Mouse (Mus musculus): ENCODE data around the gene 4930558K02Rik.

Gene 4930558K02Rik

DNA sequence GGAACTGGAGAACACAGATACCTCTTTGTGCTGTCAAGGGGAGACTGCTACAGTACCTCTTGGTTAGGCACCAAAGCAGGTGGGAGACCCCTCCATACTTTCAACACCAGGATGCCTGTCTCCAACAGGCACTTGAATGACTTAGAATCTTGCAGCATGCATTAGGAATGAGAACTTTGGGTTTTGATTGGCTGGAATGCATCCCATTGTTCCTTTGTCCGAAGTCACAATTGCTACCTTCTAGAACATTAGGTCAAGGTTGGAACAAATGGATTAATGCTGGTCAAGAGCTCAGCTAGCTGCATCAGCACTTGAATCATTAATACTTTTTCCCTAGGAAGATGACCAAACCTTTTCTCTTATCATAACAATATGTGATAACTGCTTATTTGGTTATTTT lies at the start of gene 4930558K02Rik:
4930558K02Rik (minus strand) TSS at position 101 of the 400 bp plus-strand sequence.
- in situ Hi-C loops (cut with MseI, MboI): no loop called here

- in situ Hi-C loops (cut with MseI, MboI): no loop called here
These were observed 44.3 kb upstream of the 4930558K02Rik start for GRCm38 (mm10) chr1:162023681-162024270.

- in situ Hi-C loops (cut with MseI, MboI): no loop called here
These were observed 41.3 kb upstream of the 4930558K02Rik start for GRCm38 (mm10) chr1:162020766-162021165.

DNA sequence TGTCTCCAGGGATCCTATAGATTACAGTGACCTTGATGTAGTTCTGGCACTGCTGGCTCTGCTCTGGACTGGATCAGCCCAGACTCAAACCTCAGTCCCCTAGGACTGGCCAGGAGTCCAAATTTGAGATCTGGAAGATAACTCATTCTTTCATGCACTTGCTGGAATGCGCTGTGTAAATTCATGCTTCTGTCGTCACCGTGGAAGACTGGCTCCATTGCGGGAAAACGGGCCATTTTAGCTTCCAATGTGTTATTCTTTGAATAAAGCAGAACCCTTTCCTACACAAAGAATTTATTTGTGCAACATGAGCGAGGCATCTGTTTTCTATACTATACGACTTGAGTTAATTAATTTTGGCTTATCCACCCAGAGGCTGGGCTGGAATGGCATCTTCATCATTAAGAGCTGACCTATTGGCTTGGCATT lies 40.9 kb upstream of the 4930558K02Rik start:
- in situ Hi-C loops (cut with MseI, MboI): no loop called here

DNA sequence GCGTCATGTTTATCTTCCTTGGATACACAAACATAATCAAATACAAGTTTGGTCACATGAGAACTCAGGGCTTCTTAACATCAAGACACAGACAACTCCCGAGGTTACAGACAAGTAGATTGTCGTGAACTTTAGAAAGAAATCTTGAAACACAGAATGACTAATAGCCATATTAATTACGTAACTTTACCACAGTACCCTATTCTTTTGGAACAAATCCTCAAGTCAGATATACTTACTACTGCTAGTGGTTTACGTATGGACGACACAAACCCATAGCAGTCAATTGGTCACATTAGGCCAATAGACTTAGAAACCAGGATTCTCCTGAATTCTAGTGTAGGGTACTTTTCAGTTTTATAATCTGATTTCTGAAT lies 39.2 kb upstream of the 4930558K02Rik start:
- in situ Hi-C loops (cut with MseI, MboI): no loop called here

- in situ Hi-C loops (cut with MseI, MboI): no loop called here
These were observed 38.7 kb upstream of the 4930558K02Rik start for GRCm38 (mm10) chr1:162017975-162018600.

- in situ Hi-C loops (cut with MseI, MboI): no loop called here
These were observed 37.5 kb upstream of the 4930558K02Rik start for GRCm38 (mm10) chr1:162016982-162017381.

GRCm38 (mm10) chr1:162015247-162015862 lies 35.9 kb upstream of the 4930558K02Rik start:
- in situ Hi-C loops (cut with MseI, MboI): no loop called here

DNA sequence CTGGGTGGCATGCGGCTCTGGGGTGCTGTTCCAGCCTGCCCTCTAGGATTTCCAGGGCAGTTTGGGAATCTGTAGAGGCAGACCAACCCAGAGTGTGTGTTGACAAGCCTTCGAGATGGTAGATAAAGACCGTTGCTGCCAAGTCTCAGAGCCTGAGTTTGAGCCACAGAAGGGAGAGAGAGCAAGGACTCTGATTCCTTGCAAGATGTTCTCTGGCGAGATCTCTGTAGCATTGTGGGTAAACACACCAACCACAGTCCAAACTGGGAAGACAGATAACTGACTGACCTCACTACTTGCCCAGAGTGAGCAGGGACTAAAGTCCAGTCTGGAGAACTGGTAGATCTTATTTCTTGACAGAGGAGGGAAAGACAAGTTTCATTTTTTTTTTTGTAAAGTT lies 34.1 kb upstream of the 4930558K02Rik start:
- in situ Hi-C loops (cut with MseI, MboI): no loop called here

GRCm38 (mm10) chr1:162011523-162012245 lies 32.2 kb upstream of the 4930558K02Rik start:
- in situ Hi-C loops (cut with MseI, MboI): no loop called here

DNA sequence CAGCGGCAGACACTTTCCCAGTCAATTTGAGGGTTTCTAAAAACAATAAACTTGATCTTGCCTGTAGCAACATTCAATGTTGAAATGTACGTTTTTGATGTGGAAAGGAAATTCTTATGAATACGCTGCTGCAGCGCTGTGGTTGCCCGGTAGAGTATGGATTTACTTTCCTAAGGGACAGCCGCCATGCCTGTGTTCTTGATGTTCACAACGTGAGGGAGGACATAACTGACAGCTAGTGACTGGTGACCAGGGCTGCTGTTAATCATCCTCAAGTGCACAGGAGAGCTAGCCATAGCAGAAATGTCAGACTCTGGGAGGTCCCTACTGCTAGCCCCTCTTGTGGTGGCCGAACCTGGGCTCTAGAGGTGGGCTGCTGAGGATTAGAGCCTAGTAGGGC lies 29.6 kb upstream of the 4930558K02Rik start:
- in situ Hi-C loops (cut with MseI, MboI): loop anchor here in 1 of 2 experiments (5.0 kb wide), 1 partner anchor 303 kb away; no protein-coding TSS in a partner anchor

DNA sequence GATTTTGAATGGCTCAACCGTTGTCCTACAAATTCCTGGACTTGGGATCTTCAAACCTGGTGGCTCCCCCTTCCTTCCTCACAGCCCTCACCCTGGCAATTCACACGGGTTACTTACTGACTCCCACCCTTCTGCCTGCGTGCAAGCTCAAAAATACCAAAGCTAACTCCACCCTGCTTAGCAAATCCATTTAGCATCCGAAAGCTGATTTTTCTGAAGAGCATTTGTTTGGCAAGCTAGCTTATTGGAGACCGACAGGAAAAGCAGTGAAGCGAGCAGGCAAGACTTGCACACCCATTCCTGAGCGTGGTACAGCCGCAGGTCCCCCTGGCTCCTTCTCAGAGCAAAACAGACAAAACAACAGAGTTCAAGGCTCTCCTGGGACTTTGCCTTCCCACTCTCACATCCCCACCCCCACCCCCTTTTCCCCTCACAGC lies 29.2 kb upstream of the 4930558K02Rik start:
- in situ Hi-C loops (cut with MseI, MboI): loop anchor here in 1 of 2 experiments (5.0 kb wide), 1 partner anchor 304 kb away; no protein-coding TSS in a partner anchor

DNA sequence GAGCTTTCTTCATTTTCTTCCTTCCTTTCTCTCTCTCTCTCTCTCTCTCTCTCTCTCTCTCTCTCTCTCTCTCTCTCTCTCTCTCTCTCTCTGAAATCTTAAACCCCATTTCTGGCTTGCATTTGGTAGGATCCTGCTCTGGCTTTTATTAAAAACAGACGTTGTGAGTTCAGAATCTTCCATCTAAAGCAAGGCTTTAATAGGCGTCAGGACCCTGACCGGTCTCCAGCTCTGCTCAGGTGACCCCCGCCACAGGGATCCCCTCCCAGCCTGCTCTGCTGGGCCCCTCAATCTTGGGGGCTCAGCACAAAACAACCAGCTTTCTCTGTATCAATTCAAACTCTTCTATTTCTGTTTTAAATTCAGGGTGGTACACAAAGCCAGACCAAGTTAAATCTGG lies 28.8 kb upstream of the 4930558K02Rik start:
- in situ Hi-C loops (cut with MseI, MboI): loop anchor here in 1 of 2 experiments (5.0 kb wide), 1 partner anchor 304 kb away; no protein-coding TSS in a partner anchor

DNA sequence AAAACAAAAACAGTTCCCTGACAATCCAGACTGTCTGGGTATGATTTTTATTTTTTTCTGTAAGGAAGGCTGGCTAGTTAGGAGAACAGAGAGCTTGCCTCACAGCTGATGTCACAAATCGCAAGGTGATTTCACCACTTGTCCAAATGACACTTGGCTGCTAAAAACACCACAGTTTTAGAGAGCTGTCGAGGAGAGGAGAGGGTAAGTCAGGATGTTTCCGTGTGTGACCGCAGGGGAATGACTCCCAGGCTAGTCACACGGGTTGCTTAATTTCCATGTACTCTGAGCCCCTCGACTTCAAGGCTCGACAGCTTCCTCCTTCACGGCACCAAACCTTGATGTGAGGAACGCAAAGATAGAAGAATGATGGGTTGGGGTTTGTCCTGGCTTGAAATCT lies 26.7 kb upstream of the 4930558K02Rik start:
- in situ Hi-C loops (cut with MseI, MboI): loop anchor here in 1 of 2 experiments (5.0 kb wide), 1 partner anchor 306 kb away; no protein-coding TSS in a partner anchor

DNA sequence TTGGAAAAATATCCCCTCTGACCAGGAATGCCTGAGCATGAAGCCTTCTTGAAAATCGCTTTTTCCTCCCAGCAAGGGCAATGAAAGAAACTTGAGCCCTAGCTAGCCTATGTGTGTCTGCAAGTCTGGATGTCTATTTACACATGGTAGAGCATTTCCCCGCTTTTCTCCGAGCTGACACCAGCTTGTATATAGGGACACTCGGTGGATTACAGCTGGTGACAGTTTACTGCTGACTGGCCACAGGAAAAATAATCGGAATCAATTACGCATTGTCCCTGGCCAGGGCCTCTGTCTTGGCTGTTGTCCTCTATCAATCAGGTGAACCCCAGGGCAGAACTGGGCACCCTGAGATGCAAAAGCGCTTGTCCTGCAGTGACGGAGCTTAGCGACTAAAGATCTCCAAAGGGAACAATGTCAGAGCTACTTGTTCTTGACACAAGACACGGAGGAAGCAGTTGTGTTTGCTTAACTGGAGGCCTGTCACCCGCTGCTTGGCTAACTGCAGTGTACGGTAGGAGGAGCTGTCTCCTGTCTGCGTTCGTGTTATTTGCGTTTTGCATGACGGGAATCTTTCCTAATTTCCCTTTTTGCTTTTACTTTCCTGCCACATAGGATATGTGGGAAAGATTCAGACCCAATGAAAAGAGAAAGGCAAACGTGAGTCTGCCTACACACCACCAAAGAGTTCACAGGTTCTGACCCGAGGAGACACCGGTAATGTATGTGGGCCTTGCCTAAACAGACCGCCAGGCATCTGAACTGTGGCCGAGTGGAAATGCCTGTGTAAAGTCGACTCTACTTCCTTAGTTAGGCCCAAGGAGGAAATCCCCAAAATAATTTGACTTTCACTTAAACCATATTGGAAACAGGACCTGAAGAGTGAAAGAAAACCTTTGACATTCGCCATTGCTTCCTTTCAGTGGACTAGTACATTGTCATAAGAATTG lies 25.7 kb upstream of the 4930558K02Rik start:
- in situ Hi-C loops (cut with MseI, MboI): loop anchor here in 1 of 2 experiments (5.0 kb wide), 1 partner anchor 307 kb away; no protein-coding TSS in a partner anchor

- in situ Hi-C loops (cut with MseI, MboI): no loop called here
These were observed 25.0 kb upstream of the 4930558K02Rik start for GRCm38 (mm10) chr1:162004518-162004780.

- in situ Hi-C loops (cut with MseI, MboI): no loop called here
These were observed 24.5 kb upstream of the 4930558K02Rik start for GRCm38 (mm10) chr1:162003729-162004517.

DNA sequence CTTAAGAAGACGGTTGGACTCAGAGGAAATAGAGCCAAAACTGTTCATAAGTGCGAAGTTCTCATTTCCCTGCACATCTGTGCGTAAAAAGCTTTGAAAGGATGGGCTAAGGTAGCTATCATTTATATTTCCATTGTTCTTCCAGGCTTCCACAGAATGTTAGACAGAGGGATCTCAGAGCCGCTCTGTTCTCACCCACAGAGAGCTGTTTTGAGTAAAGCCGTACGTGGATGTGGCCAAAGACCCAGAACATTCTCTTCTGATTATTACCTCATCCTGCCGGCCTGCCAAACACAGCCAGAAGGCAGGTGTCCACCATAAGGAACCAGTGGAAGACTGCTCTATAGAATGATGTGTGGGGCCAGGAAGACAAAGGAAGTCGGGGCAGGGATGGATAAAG lies 21.9 kb upstream of the 4930558K02Rik start:
- in situ Hi-C loops (cut with MseI, MboI): no loop called here

GRCm38 (mm10) chr1:161999882-162000371 lies 20.5 kb upstream of the 4930558K02Rik start:
- in situ Hi-C loops (cut with MseI, MboI): loop anchor here in 1 of 2 experiments (5.0 kb wide), 1 partner anchor 312 kb away; no protein-coding TSS in a partner anchor

GRCm38 (mm10) chr1:161999338-161999737 lies 19.9 kb upstream of the 4930558K02Rik start:
- in situ Hi-C loops (cut with MseI, MboI): loop anchor here in 1 of 2 experiments (5.0 kb wide), 1 partner anchor 313 kb away; no protein-coding TSS in a partner anchor
